17 mouse cellular contexts compared by ENCODE assay signal in the genomic region with DNA sequence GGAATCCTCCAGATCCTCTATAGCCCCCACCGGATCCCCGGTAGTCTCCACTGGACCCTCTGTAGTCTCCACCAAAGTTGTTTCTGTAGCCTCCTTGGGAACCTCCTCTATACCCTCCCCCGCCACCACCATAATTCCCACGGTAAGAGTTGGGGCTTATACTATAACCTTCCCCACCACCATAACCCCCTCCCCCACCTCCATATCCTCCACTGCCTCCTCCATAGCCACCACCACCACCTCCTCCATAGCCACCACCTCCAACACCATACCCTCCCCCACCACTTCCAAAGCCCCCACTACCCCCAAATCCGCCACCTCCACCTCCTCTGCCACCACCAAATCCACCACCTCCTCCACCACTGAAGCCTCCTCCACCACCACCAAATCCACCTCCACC. TPM values are rescaled to one million over a fixed set of nuclear protein-coding genes. Genes with fewer than 3 reads are reported as not detected.
DNase-seq lines count a peak whose midpoint lies in the region; ATAC-seq and TF ChIP-seq lines count a peak whose summit lies in the region.
"Had no signal": no experiment of that assay in that cellular context is flagged by ENCODE, and none has a peak within 500 bp of the region (broad histone marks: within the 10 kb centered on the region; RNA-seq: fewer than 3 reads in every experiment).

No protein-coding gene starts in this region.

- H3K9me3 ChIP-seq in intestine, postnatal 0 days (ENCODE audit: control insufficient read depth), result no peaks in the 10 kb centered on the region
- no peaks in the 10 kb centered on the region for H3K9me3 ChIP-seq in intestine, embryonic 16.5 days (ENCODE audit: control insufficient read depth, low read length)
- H3K9me3 ChIP-seq in midbrain, embryonic 11.5 days (ENCODE audit: control insufficient read depth, low read length), result no peaks in the 10 kb centered on the region
- H3K9me3 ChIP-seq in midbrain, embryonic 10.5 days (replicated peaks), result no peaks in the 10 kb centered on the region
- H3K9me3 ChIP-seq in forebrain, postnatal 0 days (ENCODE audit: low read length), result no peaks in the 10 kb centered on the region
- no peaks in the 10 kb centered on the region for H3K9me3 ChIP-seq in hindbrain, postnatal 0 days (ENCODE audit: low read length)
- H3K9me3 ChIP-seq: heart, embryonic 10.5 days had no signal

- no peak for TF ChIP-seq CTCF in intestine, postnatal 0 days (IDR thresholded peaks at IDR 0.05; ENCODE audit: low read depth)
- no peak for TF ChIP-seq CTCF in forebrain, postnatal 0 days (IDR thresholded peaks at IDR 0.05; ENCODE audit: low read depth)
- no peak for TF ChIP-seq CTCF in hindbrain, postnatal 0 days (IDR thresholded peaks at IDR 0.05; ENCODE audit: low read depth)

- H3K27me3 ChIP-seq in intestine, postnatal 0 days (replicated peaks; ENCODE audit: control insufficient read depth, insufficient read depth, low read length), result no peaks in the 10 kb centered on the region
- H3K27me3 ChIP-seq in intestine, embryonic 16.5 days (replicated peaks; ENCODE audit: control insufficient read depth, insufficient read depth, low read length), result no peaks in the 10 kb centered on the region
- H3K27me3 ChIP-seq in midbrain, embryonic 11.5 days (ENCODE audit: control insufficient read depth, insufficient read depth, low read length), result no peaks in the 10 kb centered on the region
- H3K27me3 ChIP-seq in midbrain, embryonic 10.5 days (ENCODE audit: low read depth, poor library complexity, severe bottlenecking), result no peaks in the 10 kb centered on the region
- no peaks in the 10 kb centered on the region for H3K27me3 ChIP-seq in forebrain, postnatal 0 days (ENCODE audit: insufficient read depth, low read length)
- H3K27me3 ChIP-seq in hindbrain, postnatal 0 days (ENCODE audit: insufficient read depth, low read length), result no peaks in the 10 kb centered on the region

- H3K36me3 ChIP-seq in intestine, postnatal 0 days (ENCODE audit: control insufficient read depth, insufficient read depth), result peaks cover 67% of the 10 kb centered on the region
- H3K36me3 ChIP-seq in intestine, embryonic 16.5 days (ENCODE audit: control insufficient read depth, insufficient read depth, low read length), result peaks cover 17% of the 10 kb centered on the region
- H3K36me3 ChIP-seq in midbrain, embryonic 11.5 days (ENCODE audit: control insufficient read depth, insufficient read depth, low read length), result peaks cover 23% of the 10 kb centered on the region; the same call in 1 of the 2 replicates
- H3K36me3 ChIP-seq in midbrain, embryonic 10.5 days, result peaks cover 98% of the 10 kb centered on the region
- peaks cover 55% of the 10 kb centered on the region for H3K36me3 ChIP-seq in forebrain, postnatal 0 days (ENCODE audit: insufficient read depth)
- H3K36me3 ChIP-seq in hindbrain, postnatal 0 days (ENCODE audit: insufficient read depth, low read length), result peaks cover 32% of the 10 kb centered on the region

- DNase-seq in midbrain, embryonic 11.5 days (ENCODE audit: low spot score, missing footprints), result peak; percentile 82
- DNase-seq in midbrain, embryonic 10.5 days (ENCODE audit: low spot score), result no peak
- DNase-seq in forebrain, postnatal 0 days, result no peak
- no peak for DNase-seq in hindbrain, postnatal 0 days (ENCODE audit: low spot score)
- no peak for DNase-seq in Muller cell, postnatal 12 days (ENCODE audit: inconsistent ontology term)
- DNase-seq: adrenal gland, postnatal 14 days; cerebellum, adult 2 months; gastrocnemius, postnatal 25 days; lung, embryonic 14.5 days; right cerebral cortex, postnatal 14 days; thymus, postnatal 25 days had no signal

- no peak overlapping the region for H3K4me2 ChIP-seq in intestine, postnatal 0 days (replicated peaks; ENCODE audit: low read depth)
- no peak overlapping the region for H3K4me2 ChIP-seq in intestine, embryonic 16.5 days (ENCODE audit: low read depth, low read length)
- H3K4me2 ChIP-seq in midbrain, embryonic 11.5 days, result no peak overlapping the region
- H3K4me2 ChIP-seq in forebrain, postnatal 0 days (ENCODE audit: low read depth), result no peak overlapping the region
- no peak overlapping the region for H3K4me2 ChIP-seq in hindbrain, postnatal 0 days (ENCODE audit: low read depth, low read length)
- H3K4me2 ChIP-seq: lung, embryonic 14.5 days had no signal

- no peak overlapping the region for H3K4me3 ChIP-seq in intestine, postnatal 0 days (ENCODE audit: low read depth, low read length)
- H3K4me3 ChIP-seq in intestine, embryonic 16.5 days (ENCODE audit: low read length), result no peak overlapping the region
- H3K4me3 ChIP-seq in midbrain, embryonic 11.5 days (ENCODE audit: low read depth, low read length), result no peak overlapping the region
- H3K4me3 ChIP-seq in midbrain, embryonic 10.5 days, result no peak overlapping the region
- H3K4me3 ChIP-seq in forebrain, postnatal 0 days (ENCODE audit: low read depth, low read length), result no peak overlapping the region
- no peak overlapping the region for H3K4me3 ChIP-seq in hindbrain, postnatal 0 days (ENCODE audit: low read length)
- H3K4me3 ChIP-seq: heart, embryonic 10.5 days had no signal

- WGBS in intestine, postnatal 0 days, result 87% methylated on average over 5 of the region's 5 CpGs
- 88% methylated on average over 5 of the region's 5 CpGs for WGBS in intestine, embryonic 16.5 days
- WGBS in midbrain, embryonic 11.5 days, result 87% methylated on average over 5 of the region's 5 CpGs
- whole genome bisulfite sequencing in midbrain, embryonic 10.5 days, result 94% methylated on average over 5 of the region's 5 CpGs
- 89% methylated on average over 5 of the region's 5 CpGs for WGBS in forebrain, postnatal 0 days
- WGBS in hindbrain, postnatal 0 days, result 84% methylated on average over 5 of the region's 5 CpGs

- no peak overlapping the region for H3K9ac ChIP-seq in intestine, postnatal 0 days (ENCODE audit: low read depth, low read length)
- H3K9ac ChIP-seq in intestine, embryonic 16.5 days (ENCODE audit: low read depth, low read length), result no peak overlapping the region
- H3K9ac ChIP-seq in midbrain, embryonic 11.5 days (ENCODE audit: low read length), result no peak overlapping the region
- H3K9ac ChIP-seq in forebrain, postnatal 0 days, result no peak overlapping the region
- H3K9ac ChIP-seq in hindbrain, postnatal 0 days (replicated peaks; ENCODE audit: low read length), result no peak overlapping the region
- H3K9ac ChIP-seq: lung, embryonic 14.5 days had no signal

- ATAC-seq in intestine, postnatal 0 days, result 0 out of 2 replicates have a peak, but pooled peaks have one; percentile 12
- no peak for ATAC-seq in intestine, embryonic 16.5 days
- peak; percentile 47; the same call in 1 of the 2 replicates for ATAC-seq in midbrain, embryonic 11.5 days (ENCODE audit: low FRiP score)
- ATAC-seq in forebrain, postnatal 0 days, result peak; percentile 23; the same call in 1 of the 2 replicates
- ATAC-seq in hindbrain, postnatal 0 days, result peak; percentile 30
- ATAC-seq: CD4-positive, CD25-positive, alpha-beta regulatory T cell, adult 4 months had no signal

- no peaks in the 10 kb centered on the region for H3K4me1 ChIP-seq in intestine, postnatal 0 days (replicated peaks; ENCODE audit: control insufficient read depth, insufficient read depth, low read length)
- no peaks in the 10 kb centered on the region for H3K4me1 ChIP-seq in intestine, embryonic 16.5 days (ENCODE audit: control insufficient read depth, insufficient read depth, low read length)
- no peaks in the 10 kb centered on the region for H3K4me1 ChIP-seq in midbrain, embryonic 11.5 days (ENCODE audit: control insufficient read depth, insufficient read depth, low read length)
- H3K4me1 ChIP-seq in midbrain, embryonic 10.5 days, result no peaks in the 10 kb centered on the region
- no peaks in the 10 kb centered on the region for H3K4me1 ChIP-seq in forebrain, postnatal 0 days (ENCODE audit: insufficient read depth)
- no peaks in the 10 kb centered on the region for H3K4me1 ChIP-seq in hindbrain, postnatal 0 days (ENCODE audit: insufficient read depth, low read length)
- H3K4me1 ChIP-seq: heart, embryonic 10.5 days had no signal

- H3K27ac ChIP-seq in intestine, postnatal 0 days (ENCODE audit: low read depth, low read length), result no peak overlapping the region
- no peak overlapping the region for H3K27ac ChIP-seq in intestine, embryonic 16.5 days (ENCODE audit: low read length)
- H3K27ac ChIP-seq in midbrain, embryonic 11.5 days (ENCODE audit: low read depth, low read length), result no peak overlapping the region
- no peak overlapping the region for H3K27ac ChIP-seq in midbrain, embryonic 10.5 days (replicated peaks)
- no peak overlapping the region for H3K27ac ChIP-seq in forebrain, postnatal 0 days (ENCODE audit: low read depth, low read length)
- no peak overlapping the region for H3K27ac ChIP-seq in hindbrain, postnatal 0 days
- H3K27ac ChIP-seq: heart, embryonic 10.5 days had no signal

RNA-seq across cellular contexts. Expression of a gene that starts 31.2 kb away (rescaled TPM):
- polyA plus RNA-seq in intestine, postnatal 0 days (2015; fragmentation: Nextera tagmentation; extraction: Ambion mirVana), result 0.12 TPM in 1 of 2 replicates, not detected in the other
- 0.06 TPM in 1 of 2 replicates, not detected in the other for polyA plus RNA-seq in intestine, embryonic 16.5 days (2015; fragmentation: Nextera tagmentation; extraction: Ambion mirVana)
- polyA plus RNA-seq in midbrain, embryonic 11.5 days (2014; fragmentation: Nextera tagmentation; extraction: Ambion mirVana), result 0.10 and 0.22 TPM in 2 replicates
- 0.14 and 0.23 TPM in 2 replicates for polyA plus RNA-seq in midbrain, embryonic 10.5 days (2016; fragmentation: Nextera tagmentation; extraction: Ambion mirVana)
- 3.1 and 3.3 TPM in 2 replicates for total RNA-seq in forebrain, postnatal 0 days (2014; rRNA removed)
- 0.67 and 1.4 TPM in 2 replicates for polyA plus RNA-seq in forebrain, postnatal 0 days (2015; fragmentation: Nextera tagmentation; extraction: Ambion mirVana)
- 0.50 and 2.2 TPM in 2 replicates for total RNA-seq in hindbrain, postnatal 0 days (2014; rRNA removed)
- polyA plus RNA-seq in hindbrain, postnatal 0 days (2015; fragmentation: Nextera tagmentation; extraction: Ambion mirVana), result 1.3 and 1.9 TPM in 2 replicates
- total RNA-seq: gastrocnemius, postnatal 25 days; hematopoietic stem cell, adult 5-6 weeks had no signal
- polyA plus RNA-seq: large intestine, adult 2 months had no signal

RNA-seq across cellular contexts. Expression of a gene that starts 31.3 kb away (rescaled TPM):
- 14.1 TPM in 2 replicates for polyA plus RNA-seq in intestine, postnatal 0 days (2015; fragmentation: Nextera tagmentation; extraction: Ambion mirVana)
- 15.7 and 18.1 TPM in 2 replicates for polyA plus RNA-seq in intestine, embryonic 16.5 days (2015; fragmentation: Nextera tagmentation; extraction: Ambion mirVana)
- 27.0 and 35.6 TPM in 2 replicates for polyA plus RNA-seq in midbrain, embryonic 11.5 days (2014; fragmentation: Nextera tagmentation; extraction: Ambion mirVana)
- polyA plus RNA-seq in midbrain, embryonic 10.5 days (2016; fragmentation: Nextera tagmentation; extraction: Ambion mirVana), result 39.4 and 40.7 TPM in 2 replicates
- 95.4 and 109 TPM in 2 replicates for total RNA-seq in forebrain, postnatal 0 days (2014; rRNA removed)
- 25.0 and 32.0 TPM in 2 replicates for polyA plus RNA-seq in forebrain, postnatal 0 days (2015; fragmentation: Nextera tagmentation; extraction: Ambion mirVana)
- total RNA-seq in hindbrain, postnatal 0 days (2014; rRNA removed), result 57.3 and 73.8 TPM in 2 replicates
- polyA plus RNA-seq in hindbrain, postnatal 0 days (2015; fragmentation: Nextera tagmentation; extraction: Ambion mirVana), result 36.8 and 39.1 TPM in 2 replicates
